Mouse (Mus musculus): ENCODE measurements around the gene Mag.
"Not testable (repeated sequence)": the region's sequence is repeated elsewhere in the genome, so short reads cannot be mapped to it uniquely, and the experiment has no call there.

Gene Mag

GRCm38 (mm10) chr7:30942365-30942764 is 27.7 kb upstream of the Mag start:
- not testable (repeated sequence) for ATAC-seq (ENCODE audit: insufficient number of reproducible peaks, low FRiP score, low TSS enrichment)

GRCm38 (mm10) chr7:30940070-30940469 is 25.4 kb upstream of the Mag start:
- not testable (repeated sequence) for ATAC-seq (ENCODE audit: insufficient number of reproducible peaks, low FRiP score, low TSS enrichment)

GRCm38 (mm10) chr7:30935422-30936099 is 20.9 kb upstream of the Mag start:
- ATAC-seq (ENCODE audit: insufficient number of reproducible peaks, low FRiP score, low TSS enrichment) = not testable (repeated sequence)

GRCm38 (mm10) chr7:30924581-30924980 is 9.9 kb upstream of the Mag start, which contains the start of gene Hamp2:
Hamp2 (minus strand) TSS chr7:30924681.
- ATAC-seq (ENCODE audit: insufficient number of reproducible peaks, low FRiP score, low TSS enrichment) = not testable (repeated sequence)

GRCm38 (mm10) chr7:30924071-30924470 is 9.4 kb upstream of the Mag start:
- no peak for ATAC-seq (ENCODE audit: insufficient number of reproducible peaks, low FRiP score, low TSS enrichment)

- not testable (repeated sequence) for ATAC-seq (ENCODE audit: insufficient number of reproducible peaks, low FRiP score, low TSS enrichment)
Measured at GRCm38 (mm10) chr7:30922490-30922889, 7.8 kb upstream of the Mag start.

GRCm38 (mm10) chr7:30920217-30920616 is 5.5 kb upstream of the Mag start:
- no peak for ATAC-seq (ENCODE audit: insufficient number of reproducible peaks, low FRiP score, low TSS enrichment)

- no peak for ATAC-seq (ENCODE audit: insufficient number of reproducible peaks, low FRiP score, low TSS enrichment)
Measured at GRCm38 (mm10) chr7:30917219-30917618, 2.5 kb upstream of the Mag start.

GRCm38 (mm10) chr7:30916713-30917112 is 2.0 kb upstream of the Mag start:
- no peak for ATAC-seq (ENCODE audit: insufficient number of reproducible peaks, low FRiP score, low TSS enrichment)

- ATAC-seq (ENCODE audit: insufficient number of reproducible peaks, low FRiP score, low TSS enrichment) = no peak
Measured at GRCm38 (mm10) chr7:30909773-30910172, 4.9 kb downstream of the Mag start.

- ATAC-seq (ENCODE audit: insufficient number of reproducible peaks, low FRiP score, low TSS enrichment) = no peak
Measured at GRCm38 (mm10) chr7:30908992-30909431, 5.7 kb downstream of the Mag start.

GRCm38 (mm10) chr7:30908277-30908991 is 6.2 kb downstream of the Mag start:
- ATAC-seq (ENCODE audit: insufficient number of reproducible peaks, low FRiP score, low TSS enrichment) = no peak

GRCm38 (mm10) chr7:30904042-30904441 is 10.6 kb downstream of the Mag start:
- ATAC-seq (ENCODE audit: insufficient number of reproducible peaks, low FRiP score, low TSS enrichment) = no peak

- no peak for ATAC-seq (ENCODE audit: insufficient number of reproducible peaks, low FRiP score, low TSS enrichment)
Measured at GRCm38 (mm10) chr7:30895217-30895616, 19.5 kb downstream of the Mag start.

GRCm38 (mm10) chr7:30892515-30892914 is 22.2 kb downstream of the Mag start:
- ATAC-seq (ENCODE audit: insufficient number of reproducible peaks, low FRiP score, low TSS enrichment) = no peak

- ATAC-seq (ENCODE audit: insufficient number of reproducible peaks, low FRiP score, low TSS enrichment) = no peak
Measured at GRCm38 (mm10) chr7:30891746-30892145, 22.9 kb downstream of the Mag start.

GRCm38 (mm10) chr7:30890681-30891080 is 24.0 kb downstream of the Mag start:
- no peak for ATAC-seq (ENCODE audit: insufficient number of reproducible peaks, low FRiP score, low TSS enrichment)

GRCm38 (mm10) chr7:30888786-30889185 is 25.9 kb downstream of the Mag start:
- no peak for ATAC-seq (ENCODE audit: insufficient number of reproducible peaks, low FRiP score, low TSS enrichment)

GRCm38 (mm10) chr7:30887568-30888188 is 27.0 kb downstream of the Mag start:
- ATAC-seq (ENCODE audit: insufficient number of reproducible peaks, low FRiP score, low TSS enrichment) = no peak

GRCm38 (mm10) chr7:30886852-30887251 is 27.8 kb downstream of the Mag start:
- no peak for ATAC-seq (ENCODE audit: insufficient number of reproducible peaks, low FRiP score, low TSS enrichment)

- no peak for ATAC-seq (ENCODE audit: insufficient number of reproducible peaks, low FRiP score, low TSS enrichment)
Measured at GRCm38 (mm10) chr7:30884047-30884446, 30.6 kb downstream of the Mag start.
